Mouse (Mus musculus) hindbrain, postnatal 0 days (tissue): ENCODE results near the gene Col6a3. TPM values are rescaled to one million over a fixed set of nuclear protein-coding genes. Genes with fewer than 3 reads are reported as not detected.

ENCODE experiments used
- ATAC-seq: fragments of 200-750 bp; cut with Nextera tagmentation; 2 replicates; pipeline ENCODE4 v1.8.0; 2017; ENCODE audit warnings: mild to moderate bottlenecking, moderate TSS enrichment, moderate library complexity
- DNase-seq: peaks from one replicate; pipeline ENCODE4 v3.0.0-alpha.2; 2015; ENCODE audit warnings: low spot score
- H3K27ac ChIP-seq: fragments of 300-500 bp; sonication (generic); 2 replicates; pipeline ENCODE4 v1.5.1; 2014; ENCODE audit warnings: mild to moderate bottlenecking
- H3K27me3 ChIP-seq: fragments of 300-500 bp; sonication (generic); 2 replicates; pipeline ENCODE4 v1.6.1; 2014; ENCODE audit warnings: low read length, mixed read lengths; ENCODE audit not compliant: insufficient read depth
- H3K36me3 ChIP-seq: fragments of 300-500 bp; sonication (generic); 2 replicates; pipeline ENCODE4 v1.6.1; 2014; ENCODE audit warnings: low read length, mixed read lengths; ENCODE audit not compliant: insufficient read depth
- H3K4me1 ChIP-seq: fragments of 300-500 bp; sonication (generic); 2 replicates; pipeline ENCODE4 v1.6.1; 2014; ENCODE audit warnings: antibody characterized with exemption, low read length, mixed read lengths; ENCODE audit not compliant: insufficient read depth
- H3K4me2 ChIP-seq: fragments of 300-500 bp; sonication (generic); 2 replicates; pipeline ENCODE4 v1.6.1; 2014; ENCODE audit warnings: low read depth, mild to moderate bottlenecking, low read length, moderate library complexity, mixed read lengths
- H3K4me3 ChIP-seq: fragments of 300-500 bp; sonication (generic); 2 replicates; pipeline ENCODE4 v1.5.1; 2014; ENCODE audit warnings: low read length
- H3K9ac ChIP-seq: fragments of 300-500 bp; sonication (generic); replicated peaks from 2 replicates; pipeline ENCODE4 v1.6.1; 2014; ENCODE audit warnings: mild to moderate bottlenecking, low read length, moderate library complexity, mixed read lengths
- H3K9me3 ChIP-seq: fragments of 300-500 bp; sonication (generic); 2 replicates; pipeline ENCODE4 v1.6.1; 2016; ENCODE audit warnings: low read length, mixed read lengths
- CTCF ChIP-seq: IDR thresholded peaks from 2 replicates; pipeline ENCODE4 v1.5.1; 2016; ENCODE audit warnings: antibody characterized with exemption, control low read depth, low read depth
- WGBS: fragments of 180-500 bp; shearing (Covaris S2); extraction: QIAGEN DNeasy Blood & Tissue Kit; methylation state at CpG from one replicate; pipeline ENCODE4 v1.1.7; 2014; 5-methylcytosine and 5-hydroxymethylcytosine counted together
- polyA plus RNA-seq: library from polyadenylated mRNA; unstranded; fragments of >200 nt; fragmentation: Nextera tagmentation; extraction: Ambion mirVana; gene quantifications from 2 replicates; pipeline ENCODE4 v1.2.1, GENCODE M21; 2015
- total RNA-seq: library from RNA; depleted of rRNA; stranded (reverse); fragments of >200 nt; gene quantifications from 2 replicates; pipeline ENCODE4 v1.2.3, GENCODE M21; 2014

The Col6a3 gene
- total and polyA plus RNA-seq, 2 experiments from 2014 or later = 4.9 to 19.2 TPM

- Histone ChIP-seq H3K27ac (no peak overlapping the region), H3K9ac (no peak overlapping the region), H3K4me2 (no peak overlapping the region), H3K4me3 (no peak overlapping the region), H3K36me3 (no peaks in the 10 kb centered on the region), H3K27me3 (no peaks in the 10 kb centered on the region), H3K4me1 (no peaks in the 10 kb centered on the region), H3K9me3 (no peaks in the 10 kb centered on the region)
- ATAC-seq = no peak
- 57% methylated on average over 12 of the region's 12 CpGs for WGBS
- DNase-seq = peak; percentile 48
- TF ChIP-seq CTCF = no peak
These were observed 5.5 kb downstream of the Col6a3 start for GRCm38 (mm10) chr1:90838221-90838620.

- Histone ChIP-seq H3K27me3 (no peaks in the 10 kb centered on the region), H3K4me3 (no peak overlapping the region), H3K9ac (no peak overlapping the region), H3K36me3 (no peaks in the 10 kb centered on the region), H3K9me3 (no peaks in the 10 kb centered on the region), H3K27ac (no peak overlapping the region), H3K4me2 (no peak overlapping the region), H3K4me1 (no peaks in the 10 kb centered on the region)
- DNase-seq = no peak
- no peak for TF ChIP-seq CTCF
- ATAC-seq = no peak
- WGBS = 60% methylated on average over 5 of the region's 5 CpGs
These were observed 7.5 kb downstream of the Col6a3 start for GRCm38 (mm10) chr1:90836178-90836740.

- no peak for ATAC-seq
- no peak for DNase-seq
- no peaks in the 10 kb centered on the region for H3K9me3 ChIP-seq
These were observed 9.1 kb downstream of the Col6a3 start for GRCm38 (mm10) chr1:90834701-90835100.

GRCm38 (mm10) chr1:90830006-90830405, 13.8 kb downstream of the Col6a3 start:
- no peak overlapping the region for H3K4me2 ChIP-seq
- H3K4me1 ChIP-seq = no peaks in the 10 kb centered on the region
- H3K9me3 ChIP-seq = no peaks in the 10 kb centered on the region
- DNase-seq (peak; percentile 25), ATAC-seq (no peak)
- TF ChIP-seq CTCF = peak; percentile 53
- no peaks in the 10 kb centered on the region for H3K36me3 ChIP-seq
- H3K4me3 ChIP-seq = no peak overlapping the region
- no peaks in the 10 kb centered on the region for H3K27me3 ChIP-seq
- H3K9ac ChIP-seq = no peak overlapping the region
- 60% methylated on average over 6 of the region's 6 CpGs for WGBS
- H3K27ac ChIP-seq = no peak overlapping the region

More at GRCm38 (mm10) chr1:90834701-90835100, 9.1 kb downstream of the Col6a3 start:
- Histone ChIP-seq H3K4me3 (no peak overlapping the region), H3K9ac (no peak overlapping the region), H3K27me3 (no peaks in the 10 kb centered on the region), H3K27ac (no peak overlapping the region), H3K4me2 (no peak overlapping the region), H3K36me3 (no peaks in the 10 kb centered on the region), H3K4me1 (no peaks in the 10 kb centered on the region)
- TF ChIP-seq CTCF = no peak
- WGBS = 78% methylated on average over 6 of the region's 6 CpGs

GRCm38 (mm10) chr1:90813226-90813625, 30.5 kb downstream of the Col6a3 start:
- peak; percentile 42 for DNase-seq
- 46% methylated on average over 15 of the region's 15 CpGs for WGBS
- H3K4me3 ChIP-seq = no peak overlapping the region
- H3K36me3 ChIP-seq = no peaks in the 10 kb centered on the region
- no peaks in the 10 kb centered on the region for H3K27me3 ChIP-seq
- no peak overlapping the region for H3K4me2 ChIP-seq
- H3K9ac ChIP-seq = no peak overlapping the region
- no peak for TF ChIP-seq CTCF
- peak; percentile 62; the same call in 1 of the 2 replicates for ATAC-seq
- H3K27ac ChIP-seq = no peak overlapping the region
- H3K9me3 ChIP-seq = no peaks in the 10 kb centered on the region
- no peaks in the 10 kb centered on the region for H3K4me1 ChIP-seq

GRCm38 (mm10) chr1:90808930-90809329, 34.8 kb downstream of the Col6a3 start:
- H3K27ac ChIP-seq = no peak overlapping the region
- no peak for TF ChIP-seq CTCF
- ATAC-seq (no peak), DNase-seq (no peak)
- H3K4me2 ChIP-seq = no peak overlapping the region
- H3K27me3 ChIP-seq = no peaks in the 10 kb centered on the region
- H3K4me1 ChIP-seq = no peaks in the 10 kb centered on the region
- H3K4me3 ChIP-seq = no peak overlapping the region
- no peak overlapping the region for H3K9ac ChIP-seq
- no peaks in the 10 kb centered on the region for H3K9me3 ChIP-seq
- H3K36me3 ChIP-seq = no peaks in the 10 kb centered on the region
- WGBS = 78% methylated on average over 9 of the region's 9 CpGs

GRCm38 (mm10) chr1:90803104-90803503, 40.7 kb downstream of the Col6a3 start:
- 88% methylated on average over 4 of the region's 4 CpGs for WGBS
- no peak overlapping the region for H3K4me2 ChIP-seq
- no peak overlapping the region for H3K4me3 ChIP-seq
- H3K36me3 ChIP-seq = no peaks in the 10 kb centered on the region
- no peak overlapping the region for H3K9ac ChIP-seq
- DNase-seq (no peak), ATAC-seq (no peak)
- TF ChIP-seq CTCF = no peak
- H3K27me3 ChIP-seq = no peaks in the 10 kb centered on the region
- no peaks in the 10 kb centered on the region for H3K9me3 ChIP-seq
- H3K27ac ChIP-seq = no peak overlapping the region
- H3K4me1 ChIP-seq = no peaks in the 10 kb centered on the region
